Mouse (Mus musculus) ovary, adult 18-20 months (tissue): ENCODE results near the gene Cygb.
"Not testable (repeated sequence)": the region's sequence is repeated elsewhere in the genome, so short reads cannot be mapped to it uniquely, and the experiment has no call there.

Source experiments
- DNase-seq: peaks from one replicate; pipeline ENCODE4 v3.0.0; 2022; ENCODE audit warnings: low spot score, mixed read lengths

Cygb gene

GRCm38 (mm10) chr11:116636607-116637006 lies 17.5 kb downstream of the Cygb start:
- DNase-seq = not testable (repeated sequence)

- DNase-seq = no peak
Observed at GRCm38 (mm10) chr11:116632962-116633361, 21.2 kb downstream of the Cygb start.

GRCm38 (mm10) chr11:116630171-116630965 lies 23.7 kb downstream of the Cygb start:
- no peak for DNase-seq

GRCm38 (mm10) chr11:116629472-116629871 lies 24.6 kb downstream of the Cygb start:
- DNase-seq = no peak

- no peak for DNase-seq
Observed at GRCm38 (mm10) chr11:116628712-116629111, 25.4 kb downstream of the Cygb start.

DNA sequence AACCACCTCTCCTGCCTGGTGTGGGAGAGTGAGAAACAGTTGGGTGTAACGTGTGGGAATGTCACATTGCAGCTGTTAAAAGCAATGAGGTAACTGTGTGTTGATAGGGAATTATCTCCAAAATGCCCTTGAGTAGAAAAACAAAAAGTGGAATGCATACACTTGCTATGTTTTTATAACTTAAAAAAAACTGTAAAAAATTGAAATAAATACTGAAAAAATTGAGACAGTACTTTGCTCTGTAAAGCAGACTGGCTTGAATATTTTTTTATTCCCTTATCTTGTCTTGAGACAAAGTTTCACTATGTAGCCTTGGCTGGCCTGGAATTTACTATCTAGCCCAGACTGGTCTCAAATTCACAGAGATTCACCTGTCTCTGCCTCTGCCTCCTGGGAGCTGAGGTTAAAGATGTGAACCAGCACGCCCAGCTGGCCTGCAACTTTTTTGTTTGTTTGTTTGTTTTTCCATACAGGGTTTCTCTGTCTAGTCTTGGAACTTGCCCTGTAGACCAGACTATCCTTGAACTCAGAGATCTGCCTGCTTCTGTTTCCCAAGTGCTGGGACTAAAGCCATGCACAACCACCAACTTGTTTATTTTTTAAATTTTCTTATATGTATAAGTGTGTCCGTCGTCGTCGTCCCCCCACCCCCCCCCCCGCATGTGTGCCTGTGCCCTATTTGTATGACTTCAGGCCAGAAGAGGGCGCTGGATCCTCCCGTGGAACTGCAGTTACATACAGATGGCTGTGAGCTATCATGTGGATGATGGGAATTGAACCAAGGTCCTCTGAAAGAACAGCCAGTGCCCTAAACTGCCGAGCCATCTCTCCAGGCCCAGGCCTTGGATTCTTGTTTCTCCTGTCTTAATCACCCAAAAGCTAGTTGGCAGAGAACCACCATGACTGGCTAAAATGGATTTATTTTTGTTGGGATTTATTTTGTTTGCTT lies 26.8 kb downstream of the Cygb start:
- DNase-seq = no peak

DNA sequence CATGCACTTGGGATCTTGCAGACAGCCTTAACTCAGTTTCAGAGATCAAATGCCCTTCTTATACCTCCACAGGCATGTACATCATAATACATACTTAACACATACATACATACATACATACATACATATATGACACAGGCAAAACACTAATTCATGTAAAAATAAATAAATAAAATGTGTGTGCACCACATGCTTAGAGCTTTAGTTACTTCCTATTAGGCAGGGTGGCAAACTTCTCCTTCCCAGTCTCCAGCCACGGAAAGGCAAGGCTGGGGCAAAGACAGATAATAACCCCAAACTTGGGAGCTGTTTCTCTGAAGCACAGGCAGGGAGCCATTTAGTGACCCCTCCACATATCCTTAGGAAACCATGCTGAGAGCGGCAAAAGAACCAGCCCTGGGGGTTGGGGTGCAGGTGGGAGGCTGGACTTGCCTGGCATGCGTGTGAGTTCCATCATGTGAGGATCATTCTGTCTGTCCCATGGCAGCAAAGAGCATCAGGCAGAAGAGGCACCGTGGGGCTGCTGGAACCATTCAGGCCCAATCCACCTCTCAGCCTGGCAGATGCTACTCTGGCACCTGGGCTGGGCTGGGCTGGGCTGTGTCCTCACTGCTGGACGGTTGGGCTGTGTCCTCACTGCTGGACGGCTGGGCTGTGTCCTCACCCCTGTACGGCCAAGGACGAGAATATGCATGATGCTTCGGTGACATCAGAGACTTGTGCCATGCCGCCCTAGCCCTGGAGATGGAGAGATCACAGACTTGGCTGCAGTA lies 27.6 kb downstream of the Cygb start, which contains the start of gene Rhbdf2:
TSS of gene Rhbdf2 (minus strand) at position 721 of the 773 bp plus-strand sequence.
- DNase-seq = no peak

DNA sequence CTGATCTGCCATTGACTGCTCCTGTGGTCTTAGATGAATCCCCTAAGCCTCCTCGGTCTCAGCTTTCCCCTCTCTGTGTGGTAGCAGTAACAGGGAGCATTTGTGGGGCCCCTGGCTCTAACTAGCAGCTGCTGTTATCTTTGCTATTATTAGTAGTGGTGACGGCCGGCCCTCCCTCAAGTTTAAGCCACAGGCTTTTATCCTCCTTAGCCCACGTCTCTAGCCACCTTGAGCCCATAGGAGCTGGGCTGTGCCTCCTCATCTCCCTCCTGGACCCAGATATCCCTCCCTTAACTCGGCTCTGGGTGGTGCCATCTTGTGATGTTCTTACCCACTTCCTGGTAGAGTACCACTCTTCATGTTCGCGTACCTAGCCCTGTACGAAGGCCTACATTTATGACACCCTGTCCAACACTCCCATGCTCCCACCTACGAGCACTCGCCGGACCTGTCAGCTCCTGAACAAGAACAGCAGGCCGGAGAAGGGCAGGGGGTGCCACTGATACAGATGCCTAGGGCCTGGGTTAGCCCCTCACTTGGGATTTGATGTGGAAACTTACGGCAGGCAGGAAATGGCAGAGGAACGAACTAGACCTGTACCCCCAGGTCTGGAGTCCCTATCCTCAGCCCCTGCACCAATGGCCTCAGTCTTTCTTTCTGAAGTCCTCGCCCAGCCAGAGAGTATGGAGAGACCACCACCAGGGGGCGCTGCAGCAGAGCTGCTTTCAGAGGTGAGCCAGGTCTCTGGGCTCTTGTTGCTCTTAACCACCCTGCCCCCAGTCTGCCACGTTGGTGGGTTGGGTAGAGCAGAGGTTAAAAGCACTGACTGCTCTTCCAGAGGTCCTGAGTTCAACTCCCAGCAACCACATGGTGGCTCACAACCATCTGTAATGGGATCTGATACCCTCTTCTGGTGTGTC lies 28.8 kb downstream of the Cygb start:
- no peak for DNase-seq

DNA sequence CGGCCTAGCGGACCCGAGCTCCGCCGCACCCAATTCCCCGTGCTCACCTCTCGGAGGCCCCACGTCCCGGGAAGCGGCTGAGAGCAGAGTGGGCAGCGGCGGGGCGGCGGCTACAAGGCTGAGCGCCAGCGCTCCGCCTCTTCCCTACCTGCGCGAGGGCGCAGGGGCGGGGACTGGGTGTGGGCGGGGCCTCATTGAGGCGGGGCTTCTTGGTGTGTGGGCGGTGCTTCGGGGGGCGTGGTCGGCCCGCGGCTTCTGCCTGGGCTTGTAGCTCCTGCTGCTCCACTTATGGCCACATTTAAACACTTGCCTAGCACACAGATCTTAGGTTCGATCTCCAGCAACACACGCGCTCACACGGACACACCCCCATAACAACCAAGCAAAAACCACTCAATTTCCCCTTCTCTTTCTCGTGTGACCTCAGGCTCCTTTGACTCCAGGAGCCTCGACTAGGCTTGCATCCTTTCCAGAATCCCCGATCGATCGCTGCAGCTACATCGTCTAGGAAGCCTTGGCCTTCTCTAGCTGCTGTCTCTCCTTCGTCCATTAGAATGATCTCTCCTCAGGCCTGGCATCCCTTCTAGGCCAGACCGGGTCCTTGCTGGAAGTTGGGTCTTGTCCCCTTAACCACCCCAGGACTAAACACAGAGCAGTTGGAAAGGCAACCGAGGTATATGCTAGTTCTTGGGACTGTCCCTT lies 29.8 kb downstream of the Cygb start:
- DNase-seq = peak; percentile 81

DNA sequence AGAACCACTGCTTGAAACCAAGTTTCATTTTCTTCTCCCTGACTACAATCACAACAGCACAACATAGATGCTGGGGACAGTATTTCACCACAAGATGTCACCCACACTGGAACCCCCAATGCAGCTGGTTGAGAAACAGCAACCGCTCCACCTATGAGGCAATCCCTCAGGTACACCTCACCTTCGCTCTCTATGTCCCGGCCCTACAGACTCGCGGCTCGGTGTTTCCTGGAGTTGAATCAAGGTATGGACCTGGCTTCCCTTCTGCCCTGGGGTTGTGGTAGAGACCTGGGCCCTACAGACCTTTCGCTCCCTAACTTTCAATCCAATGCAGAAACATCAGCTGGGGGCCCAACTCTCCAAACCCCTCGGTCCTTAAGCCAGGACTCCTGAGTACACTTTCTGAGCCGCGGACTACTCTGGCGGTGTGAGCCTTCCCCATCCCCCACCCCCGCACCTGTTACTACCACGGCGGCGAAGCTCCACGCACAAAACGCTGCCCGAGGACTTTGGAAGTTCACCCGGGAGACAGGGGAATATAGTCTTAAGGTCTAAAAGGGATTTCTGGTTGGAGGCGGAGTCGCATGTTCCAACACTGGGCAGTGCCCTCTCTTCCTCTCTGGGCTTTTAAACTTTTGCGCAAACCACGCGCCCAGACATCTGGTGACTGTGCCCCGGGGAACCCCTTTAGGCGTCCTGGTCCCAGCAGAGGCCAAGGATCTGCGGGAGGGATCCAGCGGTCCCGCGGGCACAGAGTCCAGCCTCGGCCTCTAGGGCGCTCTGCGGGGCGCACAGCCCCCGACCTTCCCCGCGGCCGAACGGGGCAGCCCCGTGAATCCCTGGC lies 30.6 kb downstream of the Cygb start:
- no peak for DNase-seq

GRCm38 (mm10) chr11:116621258-116621704 lies 32.8 kb downstream of the Cygb start:
- DNase-seq = peak; percentile 90

GRCm38 (mm10) chr11:116620559-116621253 lies 33.4 kb downstream of the Cygb start:
- DNase-seq = no peak

DNA sequence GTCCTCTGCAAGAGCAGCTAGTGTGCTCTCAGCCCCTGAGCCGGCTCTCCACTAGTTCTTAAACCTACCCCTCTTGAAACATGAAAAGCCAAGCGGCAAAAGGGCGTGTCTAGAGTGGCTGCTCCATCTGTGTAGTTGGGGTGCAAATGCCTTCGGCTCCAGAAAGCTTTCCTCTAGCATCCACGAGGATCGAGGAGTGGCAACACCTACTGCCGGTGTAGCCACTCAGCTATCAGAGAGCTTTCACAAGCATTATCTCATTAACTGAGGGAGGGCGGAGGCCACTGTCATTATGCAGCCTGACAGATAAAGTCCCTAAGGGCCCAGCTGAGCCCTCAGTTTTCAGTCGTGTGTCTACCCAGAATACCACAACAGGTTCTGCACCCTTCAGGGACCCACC lies 34.0 kb downstream of the Cygb start:
- DNase-seq = no peak

DNA sequence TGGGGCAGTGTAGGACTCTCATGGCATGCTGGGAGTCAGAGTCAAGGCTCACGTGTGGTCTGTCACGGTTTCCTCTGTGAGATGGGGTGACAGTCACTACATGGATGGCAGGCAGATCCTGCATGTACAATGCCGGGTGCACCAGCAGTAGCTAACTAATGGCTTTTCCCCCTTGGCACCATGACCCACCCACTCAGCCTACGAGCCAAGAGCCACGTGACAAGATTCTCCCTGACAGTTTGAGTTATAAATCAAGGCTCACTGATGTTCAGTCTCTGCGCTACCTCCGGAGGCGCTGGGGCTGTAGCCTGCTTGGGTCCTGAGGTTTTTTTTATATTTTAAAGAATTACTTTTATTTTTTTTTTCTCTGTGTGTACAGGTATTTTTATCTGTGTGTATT lies 34.6 kb downstream of the Cygb start:
- no peak for DNase-seq

- no peak for DNase-seq
Observed at GRCm38 (mm10) chr11:116619156-116619555, 35.0 kb downstream of the Cygb start.

DNA sequence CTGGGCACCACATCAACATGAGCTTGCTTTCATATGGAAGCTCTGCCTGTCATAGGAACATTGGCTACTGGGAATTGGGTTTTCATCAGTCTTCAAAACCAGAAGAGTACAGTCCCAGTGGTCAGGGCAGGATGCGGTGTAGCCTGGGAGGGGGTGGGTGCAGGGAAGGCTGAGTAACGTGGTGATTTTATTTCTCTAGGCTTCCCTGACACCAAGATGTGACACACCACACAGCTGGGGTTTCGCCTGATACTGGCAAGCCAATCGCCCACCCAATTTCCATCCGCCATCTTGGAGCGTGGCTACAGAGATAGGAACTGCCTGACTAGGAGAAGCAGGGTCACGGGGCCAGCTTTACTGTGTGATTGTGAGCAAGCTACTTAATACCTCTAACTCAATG lies 35.4 kb downstream of the Cygb start:
- no peak for DNase-seq

- DNase-seq = peak; percentile 71
Observed at GRCm38 (mm10) chr11:116617641-116618040, 36.5 kb downstream of the Cygb start.

- DNase-seq = no peak
Observed at GRCm38 (mm10) chr11:116616438-116617118, 37.5 kb downstream of the Cygb start.
